Mouse (Mus musculus) A20 (cell line): ENCODE measurements at regions not wholly inside any gene's neighbourhood (a gene's known extent, or its start where the extent isn't known, plus 50 kb on each side); places are given as distances from the start of the nearest gene placed in this dataset.
A peak's percentile ranks its signal among the peaks of the same experiment; 100 is the strongest.
"Not testable (repeated sequence)": the region's sequence is repeated elsewhere in the genome, so short reads cannot be mapped to it uniquely, and the experiment has no call there.

ENCODE experiments used
- DNase-seq: peaks from one replicate; pipeline ENCODE4 v3.0.0-alpha.2; 2011; ENCODE audit warnings: low read depth, low spot score

DNA sequence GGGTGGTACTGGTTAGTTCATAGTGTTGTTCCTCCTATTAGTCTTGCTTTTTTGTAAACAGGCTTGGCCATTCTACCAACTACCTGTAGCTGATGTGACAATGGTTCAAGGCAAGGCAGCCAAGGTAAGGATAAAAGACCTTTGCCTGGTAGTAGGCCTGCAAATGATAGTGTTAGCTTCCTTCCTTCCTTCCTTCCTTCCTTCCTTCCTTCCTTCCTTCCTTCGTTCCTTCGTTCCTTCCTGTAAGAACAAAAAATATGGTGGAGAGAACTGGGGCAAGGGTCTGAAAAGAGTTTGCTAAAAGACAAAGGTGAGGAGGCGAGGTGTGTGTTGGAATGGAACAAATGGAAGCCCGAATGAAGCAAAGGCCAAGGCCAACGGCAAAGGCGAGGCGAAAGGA lies 84.8 kb upstream of the Ezh2 start:
- DNase-seq: not testable (repeated sequence)

- not testable (repeated sequence) for DNase-seq
Observed at GRCm38 (mm10) chr6:47672741-47673140, 77.6 kb upstream of the Ezh2 start.

DNA sequence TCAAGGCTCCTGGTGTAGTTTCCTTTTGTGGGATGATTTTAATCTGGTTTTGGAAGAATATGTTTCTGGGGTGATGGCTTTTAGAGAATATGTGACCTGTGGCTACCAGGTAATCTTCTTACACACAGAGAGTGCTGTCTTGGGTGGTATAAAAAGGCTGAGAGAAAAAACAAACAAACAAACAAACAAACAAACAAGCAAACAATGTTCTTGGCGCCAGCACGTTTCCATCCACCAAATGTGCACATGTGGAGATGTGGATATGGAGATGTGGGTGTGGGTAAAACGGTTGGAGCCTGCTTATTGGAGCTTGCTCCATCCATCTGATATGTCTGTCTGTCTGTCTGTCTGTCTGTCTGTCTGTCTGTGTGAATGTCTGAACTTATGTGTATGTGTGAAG lies 57.7 kb upstream of the Ezh2 start:
- not testable (repeated sequence) for DNase-seq

- not testable (repeated sequence) for DNase-seq
Observed at GRCm38 (mm10) chr6:47651385-47651718, 56.2 kb upstream of the Ezh2 start.

DNA sequence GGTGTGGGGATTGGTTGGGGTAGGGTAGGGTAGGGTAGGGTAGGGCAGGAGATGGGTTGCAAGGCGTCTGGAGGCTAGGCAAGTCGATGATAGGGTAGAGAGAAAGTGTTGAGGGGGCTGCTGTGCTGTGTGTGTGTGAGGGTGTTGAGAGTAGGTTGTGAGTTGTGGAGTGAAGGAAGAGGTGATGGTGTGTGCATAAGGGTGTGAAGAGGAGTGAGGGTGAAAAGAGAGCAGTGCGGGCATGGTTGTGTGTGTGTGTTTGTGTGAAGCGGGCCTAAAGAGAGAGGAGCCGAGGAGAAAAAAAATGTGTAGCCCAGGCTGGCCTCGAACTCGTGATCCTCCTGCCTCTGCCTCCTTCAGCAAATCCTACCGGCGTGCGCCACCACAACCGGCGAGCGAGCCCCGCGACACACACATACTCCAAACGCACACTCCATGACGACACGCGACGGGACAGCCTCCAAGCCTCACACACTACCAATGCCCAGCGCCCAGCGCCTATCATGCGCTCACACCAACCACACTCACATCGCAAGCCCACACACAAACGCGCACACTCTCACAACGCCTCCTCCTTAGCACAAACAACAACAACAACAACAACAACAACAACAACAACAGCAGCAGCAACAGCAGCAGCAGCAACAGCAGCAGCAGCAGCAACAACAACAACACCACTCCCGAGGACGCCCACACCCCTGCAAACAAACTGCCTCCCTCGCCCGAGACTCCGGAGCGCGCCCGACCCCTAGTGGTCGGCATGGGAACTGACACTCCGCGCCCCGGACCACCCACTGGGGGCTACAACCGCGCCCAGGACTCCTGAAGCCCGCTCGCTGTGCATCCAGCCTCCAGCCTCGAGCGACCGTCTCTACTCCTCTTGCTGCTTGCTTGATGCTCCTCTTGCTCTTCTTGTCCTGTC lies 55.6 kb upstream of the Ezh2 start:
- DNase-seq: peak; percentile 100

DNA sequence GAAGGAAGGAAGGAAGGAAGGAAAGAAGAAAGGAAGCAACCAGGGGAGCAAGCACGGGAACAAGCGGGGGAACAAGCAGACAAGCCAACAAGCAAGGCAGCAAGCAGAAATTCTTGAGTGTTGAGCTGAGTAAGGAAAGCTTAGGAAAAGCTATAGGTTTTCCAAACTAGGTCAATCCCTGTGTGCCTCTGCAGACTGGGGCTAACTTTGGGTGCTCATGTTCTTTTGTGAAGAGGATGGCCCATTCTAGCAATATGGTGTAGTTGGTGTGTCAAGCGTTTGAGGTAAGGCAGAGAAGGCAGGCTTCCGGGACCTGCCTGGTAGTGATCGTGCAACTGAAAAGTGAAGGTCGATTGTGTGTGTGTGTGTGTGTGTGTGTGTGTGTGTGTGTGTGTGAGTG lies 54.8 kb upstream of the Ezh2 start:
- no peak for DNase-seq

GRCm38 (mm10) chr6:47649451-47649931 lies 54.4 kb upstream of the Ezh2 start:
- DNase-seq: peak; percentile 57

DNA sequence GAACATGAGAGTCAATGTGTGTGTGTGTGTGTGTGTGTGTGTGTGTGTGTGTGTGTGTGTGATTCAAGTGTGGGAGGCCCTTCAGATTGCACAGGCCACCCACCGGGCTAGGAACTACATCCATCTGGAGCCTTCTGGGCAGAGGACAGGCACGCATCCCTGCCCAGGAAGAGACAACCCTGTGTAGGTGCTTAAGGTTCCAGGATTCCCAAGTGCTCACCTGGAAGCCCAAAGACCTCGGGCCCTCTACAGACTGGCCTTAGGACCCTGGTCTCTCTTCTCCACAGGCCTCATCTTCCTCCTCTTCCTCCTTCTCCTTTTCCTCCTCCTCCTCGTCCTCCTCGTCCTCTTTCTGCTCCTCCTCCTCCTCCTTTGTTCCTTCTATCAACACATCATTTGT lies 53.8 kb upstream of the Ezh2 start:
- peak; percentile 40 for DNase-seq

- DNase-seq: no peak
Observed at GRCm38 (mm10) chr6:47648316-47648715, 53.2 kb upstream of the Ezh2 start.

DNA sequence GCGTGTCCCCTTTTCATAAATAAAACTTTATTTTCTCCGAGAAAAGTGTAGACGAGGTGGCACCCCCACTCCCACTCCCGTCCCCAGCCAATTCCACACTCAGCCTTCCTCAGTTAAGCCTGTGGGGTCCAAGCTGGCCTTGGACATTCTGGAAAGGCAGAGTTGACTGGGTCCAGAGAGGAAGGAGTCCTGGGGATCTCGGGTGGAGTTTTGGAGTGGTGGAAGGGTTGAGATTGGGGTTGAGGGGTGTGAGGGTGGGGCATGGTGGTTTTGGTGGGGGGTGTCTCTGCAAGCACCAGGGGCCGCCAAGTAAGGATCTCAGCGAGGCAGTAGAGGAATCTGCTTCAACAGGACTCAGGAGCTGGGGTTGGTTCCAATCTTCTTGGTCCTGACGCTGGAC lies 52.7 kb upstream of the Ezh2 start:
- DNase-seq: no peak

DNA sequence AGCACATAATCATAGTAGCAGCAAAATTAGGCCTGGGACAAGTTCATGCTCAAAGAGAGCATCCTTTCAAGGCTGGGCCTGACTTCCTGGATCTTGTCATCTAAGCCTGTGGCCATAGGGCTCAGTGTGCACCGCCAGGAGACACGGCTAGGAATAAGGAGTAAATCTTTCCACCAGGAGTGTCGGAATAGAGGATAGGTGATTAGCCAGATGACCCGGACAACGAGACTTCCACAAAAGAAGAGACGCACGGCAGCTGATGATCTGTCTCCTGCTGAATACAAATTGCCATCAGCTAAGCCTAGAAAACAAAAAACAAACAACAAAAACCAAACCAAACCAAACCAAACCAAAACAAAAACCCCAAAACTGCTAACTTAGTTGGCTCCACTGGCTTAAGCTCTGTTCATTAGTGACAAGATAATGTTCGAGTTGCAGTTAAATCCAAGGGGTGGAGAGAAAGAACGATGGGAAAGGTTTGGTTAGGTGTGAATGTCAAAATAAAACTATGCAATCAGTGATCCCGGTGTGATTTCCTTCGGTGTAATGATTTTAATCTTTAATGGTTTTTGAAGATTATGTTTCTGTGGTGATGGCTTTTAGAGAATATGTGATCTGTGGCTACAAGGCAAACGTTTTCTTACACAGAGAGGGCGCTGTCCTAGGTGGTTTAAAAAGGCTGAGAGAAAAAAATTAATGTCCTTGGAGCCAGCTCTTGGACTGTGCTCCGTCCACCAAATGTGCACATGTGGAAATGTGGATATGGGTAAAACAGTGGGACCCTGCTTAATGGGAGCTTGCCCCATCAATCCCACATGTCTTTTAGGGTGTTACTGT lies 51.8 kb upstream of the Ezh2 start:
- peak; percentile 61 for DNase-seq

DNA sequence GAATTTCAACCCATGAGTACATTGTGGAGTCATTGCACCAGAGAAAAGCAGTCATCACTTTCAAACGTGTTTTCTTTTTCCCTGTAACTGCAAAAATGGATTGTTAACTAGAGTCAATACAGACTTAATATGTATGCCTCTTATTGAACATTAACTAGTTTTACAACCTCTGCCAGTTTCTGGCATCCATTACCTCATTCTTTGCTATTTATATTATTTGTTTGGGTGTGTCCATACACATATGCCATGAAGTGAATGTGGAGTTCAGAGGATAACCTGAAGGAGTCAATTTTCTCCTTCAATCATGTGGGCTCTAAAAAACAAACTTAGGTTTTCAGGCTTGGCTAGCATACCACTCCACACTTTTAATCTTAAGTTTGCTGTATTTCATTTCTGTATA lies 50.9 kb upstream of the Ezh2 start:
- DNase-seq: no peak
